19 mouse cellular contexts compared by ENCODE assay signal in genomic region chr3:77075055-77075454, GRCm38 (mm10).
"Had no signal": no experiment of that assay in that cellular context is flagged by ENCODE, and none has a peak within 500 bp of the region (broad histone marks: within the 10 kb centered on the region; RNA-seq: fewer than 3 reads in every experiment).

No protein-coding gene starts in this region.

- H3K4me1 ChIP-seq: midbrain, embryonic 10.5 days; midbrain, embryonic 12.5 days; neural tube, embryonic 13.5 days; neural tube, embryonic 15.5 days had no signal

- DNase-seq: lung, adult 18-20 months; lung, embryonic 14.5 days; lung, postnatal 10 days; lung, postnatal 4 days; midbrain, embryonic 14.5 days; retina, postnatal 1 day; right cerebral cortex, adult 18-20 months; right cerebral cortex, postnatal 25 days; right cerebral cortex, postnatal 4 days; spleen, adult 18-20 months; thymus, adult 18-20 months; thymus, postnatal 14 days; thymus, postnatal 36 days had no signal

- H3K4me3 ChIP-seq: midbrain, embryonic 10.5 days; midbrain, embryonic 12.5 days; myocyte; neural tube, embryonic 13.5 days; neural tube, embryonic 15.5 days had no signal

- H3K9ac ChIP-seq: lung, embryonic 14.5 days; midbrain, embryonic 12.5 days; neural tube, embryonic 13.5 days; neural tube, embryonic 15.5 days had no signal

- H3K27ac ChIP-seq: midbrain, embryonic 10.5 days; midbrain, embryonic 12.5 days; neural tube, embryonic 13.5 days; neural tube, embryonic 15.5 days had no signal

- ATAC-seq: midbrain, embryonic 16.5 days had no signal

- H3K4me2 ChIP-seq: lung, embryonic 14.5 days; midbrain, embryonic 12.5 days; neural tube, embryonic 13.5 days; neural tube, embryonic 15.5 days had no signal

- H3K9me3 ChIP-seq: midbrain, embryonic 10.5 days; midbrain, embryonic 12.5 days; neural tube, embryonic 13.5 days; neural tube, embryonic 15.5 days had no signal

- H3K27me3 ChIP-seq: midbrain, embryonic 12.5 days; neural tube, embryonic 13.5 days; neural tube, embryonic 15.5 days had no signal

- H3K36me3 ChIP-seq: midbrain, embryonic 10.5 days; midbrain, embryonic 12.5 days; neural tube, embryonic 13.5 days; neural tube, embryonic 15.5 days had no signal
